Mouse (Mus musculus) lung, postnatal 0 days (tissue): Measurements from ENCODE around the gene Lysmd1.

Source experiments
- CTCF ChIP-seq: IDR thresholded peaks from 2 replicates; pipeline ENCODE4 v1.5.1; 2016; ENCODE audit warnings: antibody characterized with exemption, mild to moderate bottlenecking
- EP300 ChIP-seq: IDR thresholded peaks from 2 replicates; pipeline ENCODE4 v1.6.1; 2016; ENCODE audit warnings: antibody characterized with exemption, mild to moderate bottlenecking, control low read depth

GRCm38 (mm10) chr3:95129226-95129651, 4.6 kb upstream of the Lysmd1 start:
- no peak for TF ChIP-seq CTCF
- TF ChIP-seq EP300 = no peak
